Mouse (Mus musculus): ENCODE results near the gene Zmym2. TPM values are rescaled to one million over a fixed set of nuclear protein-coding genes. Genes with fewer than 3 reads are reported as not detected.
A peak's percentile ranks its signal among the peaks of the same experiment; 100 is the strongest.
"Not testable (repeated sequence)": the region's sequence is repeated elsewhere in the genome, so short reads cannot be mapped to it uniquely, and the experiment has no call there.

Gene Zmym2
- polyA plus RNA-seq (2016; fragmentation: Nextera tagmentation; extraction: Ambion mirVana), result 57.3 and 71.1 TPM in 2 replicates

- H3K4me1 ChIP-seq, result peaks cover 20% of the 10 kb centered on the region
- H3K27me3 ChIP-seq (ENCODE audit: low read depth, poor library complexity, severe bottlenecking); H3K9me3 ChIP-seq (replicated peaks): not testable (repeated sequence)
- H3K4me3 ChIP-seq, result peak within 1 kb of the TSS; percentile 93
- peak within 1 kb of the TSS; percentile 99 for H3K27ac ChIP-seq (replicated peaks)
- 0% methylated on average over 41 of the region's 87 CpGs for WGBS
- DNase-seq (ENCODE audit: low spot score), result peak; percentile 81
- peaks cover 40% of the 10 kb centered on the region for H3K36me3 ChIP-seq
These were observed at the start of gene Zmym2 for GRCm38 (mm10) chr14:56886594-56887513. Gene Zmym2, plus strand, starts transcription at chr14:56886653.

GRCm38 (mm10) chr14:56844033-56844432 is 42.4 kb upstream of the Zmym2 start:
- Histone ChIP-seq H3K4me1 (peaks cover 10% of the 10 kb centered on the region), H3K27me3 (ENCODE audit: low read depth, poor library complexity, severe bottlenecking) (no peaks in the 10 kb centered on the region), H3K27ac (replicated peaks) (no peak overlapping the region), H3K36me3 (no peaks in the 10 kb centered on the region), H3K9me3 (replicated peaks) (no peaks in the 10 kb centered on the region), H3K4me3 (no peak overlapping the region)
- DNase-seq (ENCODE audit: low spot score), result no peak
- WGBS, result 62% methylated on average over 4 of the region's 4 CpGs

- Histone ChIP-seq H3K27ac (replicated peaks) (no peak overlapping the region), H3K36me3 (no peaks in the 10 kb centered on the region), H3K4me1 (peaks cover 10% of the 10 kb centered on the region), H3K27me3 (ENCODE audit: low read depth, poor library complexity, severe bottlenecking) (no peaks in the 10 kb centered on the region), H3K4me3 (no peak overlapping the region), H3K9me3 (replicated peaks) (no peaks in the 10 kb centered on the region)
- DNase-seq (ENCODE audit: low spot score), result no peak
- WGBS, result 29% methylated on average over 2 of the region's 2 CpGs
These were observed 41.9 kb upstream of the Zmym2 start for GRCm38 (mm10) chr14:56844507-56844906.

GRCm38 (mm10) chr14:56848322-56848721 is 38.1 kb upstream of the Zmym2 start:
- peaks cover 11% of the 10 kb centered on the region for H3K9me3 ChIP-seq (replicated peaks)
- DNase-seq (ENCODE audit: low spot score), result no peak
- 69% methylated on average over 2 of the region's 2 CpGs for WGBS
- no peak overlapping the region for H3K27ac ChIP-seq (replicated peaks)
- no peaks in the 10 kb centered on the region for H3K36me3 ChIP-seq
- H3K27me3 ChIP-seq (ENCODE audit: low read depth, poor library complexity, severe bottlenecking), result no peaks in the 10 kb centered on the region
- no peak overlapping the region for H3K4me3 ChIP-seq
- peaks cover 10% of the 10 kb centered on the region for H3K4me1 ChIP-seq

GRCm38 (mm10) chr14:56849681-56850080 is 36.8 kb upstream of the Zmym2 start:
- DNase-seq (ENCODE audit: low spot score), result no peak
- H3K36me3 ChIP-seq, result no peaks in the 10 kb centered on the region
- WGBS, result 76% methylated on average over 2 of the region's 2 CpGs

GRCm38 (mm10) chr14:56864041-56864440 is 22.4 kb upstream of the Zmym2 start:
- Histone ChIP-seq H3K4me1 (peaks cover 10% of the 10 kb centered on the region), H3K27ac (replicated peaks) (no peak overlapping the region), H3K4me3 (no peak overlapping the region), H3K9me3 (replicated peaks) (no peaks in the 10 kb centered on the region), H3K27me3 (ENCODE audit: low read depth, poor library complexity, severe bottlenecking) (peaks cover 39% of the 10 kb centered on the region), H3K36me3 (no peaks in the 10 kb centered on the region)
- no peak for DNase-seq (ENCODE audit: low spot score)
- 72% methylated on average over 8 of the region's 8 CpGs for WGBS

More at GRCm38 (mm10) chr14:56849681-56850080, 36.8 kb upstream of the Zmym2 start:
- no peak overlapping the region for H3K4me3 ChIP-seq
- peaks cover 24% of the 10 kb centered on the region for H3K9me3 ChIP-seq (replicated peaks)
- no peaks in the 10 kb centered on the region for H3K27me3 ChIP-seq (ENCODE audit: low read depth, poor library complexity, severe bottlenecking)
- peaks cover 4% of the 10 kb centered on the region for H3K4me1 ChIP-seq
- no peak overlapping the region for H3K27ac ChIP-seq (replicated peaks)

GRCm38 (mm10) chr14:56864641-56865040 is 21.8 kb upstream of the Zmym2 start:
- Histone ChIP-seq H3K9me3 (replicated peaks) (no peaks in the 10 kb centered on the region), H3K4me1 (peaks cover 10% of the 10 kb centered on the region), H3K27me3 (ENCODE audit: low read depth, poor library complexity, severe bottlenecking) (peaks cover 39% of the 10 kb centered on the region), H3K36me3 (no peaks in the 10 kb centered on the region), H3K27ac (replicated peaks) (peak overlapping the region; percentile 59; the same call in 1 of the 2 replicates), H3K4me3 (peak overlapping the region; percentile 57)
- peak; percentile 22 for DNase-seq (ENCODE audit: low spot score)
- WGBS, result 5% methylated on average over 13 of the region's 13 CpGs

- 3% methylated on average over 30 of the region's 30 CpGs for WGBS
- not testable (repeated sequence) for H3K4me1 ChIP-seq
These were observed 21.3 kb upstream of the Zmym2 start for GRCm38 (mm10) chr14:56865112-56865511.

GRCm38 (mm10) chr14:56873525-56873924 is 12.9 kb upstream of the Zmym2 start:
- no peak overlapping the region for H3K27ac ChIP-seq (replicated peaks)
- peaks cover 9% of the 10 kb centered on the region for H3K9me3 ChIP-seq (replicated peaks)
- H3K36me3 ChIP-seq, result no peaks in the 10 kb centered on the region
- no peak overlapping the region for H3K4me3 ChIP-seq
- no peaks in the 10 kb centered on the region for H3K27me3 ChIP-seq (ENCODE audit: low read depth, poor library complexity, severe bottlenecking)
- WGBS, result 86% methylated on average over 5 of the region's 5 CpGs
- no peaks in the 10 kb centered on the region for H3K4me1 ChIP-seq
- DNase-seq (ENCODE audit: low spot score), result no peak

More at GRCm38 (mm10) chr14:56865112-56865511, 21.3 kb upstream of the Zmym2 start:
- H3K9me3 ChIP-seq (replicated peaks); H3K36me3 ChIP-seq: not testable (repeated sequence)
- Histone ChIP-seq H3K27ac (replicated peaks) (peak overlapping the region; percentile 59; the same call in 1 of the 2 replicates), H3K4me3 (peak overlapping the region; percentile 57), H3K27me3 (ENCODE audit: low read depth, poor library complexity, severe bottlenecking) (peaks cover 39% of the 10 kb centered on the region)
- peak; percentile 30 for DNase-seq (ENCODE audit: low spot score)

- H3K4me3 ChIP-seq, result no peak overlapping the region
- H3K9me3 ChIP-seq (replicated peaks), result peaks cover 6% of the 10 kb centered on the region
- H3K27me3 ChIP-seq (ENCODE audit: low read depth, poor library complexity, severe bottlenecking), result no peaks in the 10 kb centered on the region
- no peak for DNase-seq (ENCODE audit: low spot score)
- H3K27ac ChIP-seq (replicated peaks), result no peak overlapping the region
- H3K4me1 ChIP-seq, result no peaks in the 10 kb centered on the region
- no peaks in the 10 kb centered on the region for H3K36me3 ChIP-seq
These were observed 10.8 kb upstream of the Zmym2 start for GRCm38 (mm10) chr14:56875586-56876159.

GRCm38 (mm10) chr14:56881271-56881670 is 5.2 kb upstream of the Zmym2 start:
- peaks cover 3% of the 10 kb centered on the region; the same call in 1 of the 2 replicates for H3K4me1 ChIP-seq
- H3K27ac ChIP-seq (replicated peaks), result no peak overlapping the region
- 67% methylated on average over 3 of the region's 3 CpGs for WGBS
- H3K27me3 ChIP-seq (ENCODE audit: low read depth, poor library complexity, severe bottlenecking), result no peaks in the 10 kb centered on the region
- H3K9me3 ChIP-seq (replicated peaks), result no peaks in the 10 kb centered on the region
- H3K36me3 ChIP-seq, result no peaks in the 10 kb centered on the region
- no peak for DNase-seq (ENCODE audit: low spot score)
- H3K4me3 ChIP-seq, result no peak overlapping the region

- Histone ChIP-seq H3K27ac (replicated peaks) (no peak overlapping the region), H3K27me3 (ENCODE audit: low read depth, poor library complexity, severe bottlenecking) (no peaks in the 10 kb centered on the region), H3K4me3 (no peak overlapping the region), H3K4me1 (peaks cover 11% of the 10 kb centered on the region), H3K9me3 (replicated peaks) (no peaks in the 10 kb centered on the region), H3K36me3 (peaks cover 6% of the 10 kb centered on the region; the same call in 1 of the 2 replicates)
- 94% methylated on average over 1 of the region's 1 CpGs for WGBS
- no peak for DNase-seq (ENCODE audit: low spot score)
These were observed 3.0 kb upstream of the Zmym2 start for GRCm38 (mm10) chr14:56883431-56883830.

- H3K4me1 ChIP-seq, result peaks cover 20% of the 10 kb centered on the region
- H3K9me3 ChIP-seq (replicated peaks), result no peaks in the 10 kb centered on the region
- H3K27me3 ChIP-seq (ENCODE audit: low read depth, poor library complexity, severe bottlenecking), result no peaks in the 10 kb centered on the region
- peak overlapping the region; percentile 95 for H3K27ac ChIP-seq (replicated peaks)
- peak overlapping the region; percentile 62 for H3K4me3 ChIP-seq
- WGBS, result under 1% methylated on average over 36 of the region's 36 CpGs
- H3K36me3 ChIP-seq, result peaks cover 25% of the 10 kb centered on the region
- DNase-seq (ENCODE audit: low spot score), result peak; percentile 88
These were observed 1.1 kb upstream of the Zmym2 start for GRCm38 (mm10) chr14:56885308-56885771.

Measured in midbrain, embryonic 10.5 days (tissue).